Mouse (Mus musculus) erythroblast, embryonic 14.5 days (primary cell): ENCODE data around the gene Lypd5.

Experiments
- GATA1 ChIP-seq: IDR thresholded peaks from 2 replicates; pipeline ENCODE4 v1.6.1; 2012; ENCODE audit warnings: low read length, inconsistent platforms, mixed read lengths
- TAL1 ChIP-seq: IDR thresholded peaks from 3 replicates; pipeline ENCODE4 v1.6.1; 2012; ENCODE audit warnings: low read length, inconsistent platforms, mixed read lengths

DNA sequence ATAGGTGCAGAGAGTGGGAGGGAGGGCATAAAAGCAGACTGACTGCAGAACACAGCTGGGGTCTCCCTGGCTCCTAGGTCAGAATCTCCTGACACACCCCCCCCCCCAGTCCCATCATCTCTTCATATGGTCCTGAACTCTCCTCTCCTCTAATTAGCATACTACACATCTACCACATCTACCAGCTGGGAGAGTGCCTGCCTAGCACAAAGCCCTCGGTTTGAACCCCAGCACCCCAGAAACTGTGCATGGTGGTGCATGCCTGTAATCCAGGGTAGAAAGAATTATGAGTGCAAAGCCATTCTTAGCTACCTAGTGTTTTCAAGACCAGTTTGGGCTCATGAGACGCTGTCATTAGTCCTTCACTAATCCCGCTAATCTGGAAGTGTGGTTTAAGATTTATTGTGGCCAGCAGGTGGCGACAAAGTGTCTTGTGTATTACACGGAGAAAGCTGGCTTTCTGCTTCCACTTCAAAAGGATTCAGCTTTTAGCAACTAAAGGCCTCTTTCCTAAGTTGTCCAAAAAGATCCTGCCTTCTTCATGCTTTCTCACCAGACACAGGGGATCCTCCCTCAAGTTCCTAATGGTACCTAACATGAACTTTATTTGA lies 13.2 kb upstream of the Lypd5 start:
- no peak for TF ChIP-seq TAL1
- no peak for TF ChIP-seq GATA1
